Mouse (Mus musculus) heart, embryonic 13.5 days (tissue): Measurements from ENCODE around the gene Tle3. TPM values are rescaled to one million over a fixed set of nuclear protein-coding genes. Genes with fewer than 3 reads are reported as not detected.

Experiments used
- ATAC-seq: fragments of 200-750 bp; cut with Nextera tagmentation; 2 replicates; pipeline ENCODE4 v1.8.0; 2017; ENCODE audit warnings: moderate TSS enrichment; ENCODE audit not compliant: insufficient number of reproducible peaks, low FRiP score, low TSS enrichment; ENCODE audit errors: extremely low read depth
- H3K27ac ChIP-seq: fragments of 300-500 bp; sonication (generic); replicated peaks from 2 replicates; pipeline ENCODE4 v1.5.1; 2015; ENCODE audit warnings: moderate library complexity, mild to moderate bottlenecking, inconsistent platforms
- H3K27me3 ChIP-seq: fragments of 300-500 bp; sonication (generic); replicated peaks from 2 replicates; pipeline ENCODE4 v1.6.1; 2015; ENCODE audit warnings: mild to moderate bottlenecking, inconsistent platforms
- H3K36me3 ChIP-seq: fragments of 300-500 bp; sonication (generic); 2 replicates; pipeline ENCODE4 v1.6.1; 2015; ENCODE audit warnings: mild to moderate bottlenecking, inconsistent platforms
- H3K4me1 ChIP-seq: fragments of 300-500 bp; sonication (generic); 2 replicates; pipeline ENCODE4 v1.6.1; 2015; ENCODE audit warnings: inconsistent platforms
- H3K4me2 ChIP-seq: fragments of 300-500 bp; sonication (generic); 2 replicates; pipeline ENCODE4 v1.6.1; 2015; ENCODE audit warnings: inconsistent platforms, mild to moderate bottlenecking, moderate library complexity
- H3K4me3 ChIP-seq: fragments of 300-500 bp; sonication (generic); 2 replicates; pipeline ENCODE4 v1.5.1; 2015; ENCODE audit warnings: moderate library complexity, mild to moderate bottlenecking, inconsistent platforms
- H3K9ac ChIP-seq: fragments of 300-500 bp; sonication (generic); 2 replicates; pipeline ENCODE4 v1.6.1; 2015; ENCODE audit warnings: inconsistent platforms, mild to moderate bottlenecking, moderate library complexity
- H3K9me3 ChIP-seq: fragments of 300-500 bp; sonication (generic); 2 replicates; pipeline ENCODE4 v1.6.1; 2016; ENCODE audit warnings: inconsistent platforms
- WGBS: fragments of 180-500 bp; shearing (Covaris S2); methylation state at CpG from one replicate; pipeline ENCODE4 v1.1.7; 2015; ENCODE audit warnings: mixed read lengths; 5-methylcytosine and 5-hydroxymethylcytosine counted together
- polyA plus RNA-seq: library from polyadenylated mRNA; unstranded; fragments of >200 nt; fragmentation: Nextera tagmentation; extraction: Ambion mirVana; gene quantifications from 2 replicates; pipeline ENCODE4 v1.2.1, GENCODE M21; 2015

Gene Tle3
- polyA plus RNA-seq, 1 experiment from 2014 or later: 9.1 TPM

DNA sequence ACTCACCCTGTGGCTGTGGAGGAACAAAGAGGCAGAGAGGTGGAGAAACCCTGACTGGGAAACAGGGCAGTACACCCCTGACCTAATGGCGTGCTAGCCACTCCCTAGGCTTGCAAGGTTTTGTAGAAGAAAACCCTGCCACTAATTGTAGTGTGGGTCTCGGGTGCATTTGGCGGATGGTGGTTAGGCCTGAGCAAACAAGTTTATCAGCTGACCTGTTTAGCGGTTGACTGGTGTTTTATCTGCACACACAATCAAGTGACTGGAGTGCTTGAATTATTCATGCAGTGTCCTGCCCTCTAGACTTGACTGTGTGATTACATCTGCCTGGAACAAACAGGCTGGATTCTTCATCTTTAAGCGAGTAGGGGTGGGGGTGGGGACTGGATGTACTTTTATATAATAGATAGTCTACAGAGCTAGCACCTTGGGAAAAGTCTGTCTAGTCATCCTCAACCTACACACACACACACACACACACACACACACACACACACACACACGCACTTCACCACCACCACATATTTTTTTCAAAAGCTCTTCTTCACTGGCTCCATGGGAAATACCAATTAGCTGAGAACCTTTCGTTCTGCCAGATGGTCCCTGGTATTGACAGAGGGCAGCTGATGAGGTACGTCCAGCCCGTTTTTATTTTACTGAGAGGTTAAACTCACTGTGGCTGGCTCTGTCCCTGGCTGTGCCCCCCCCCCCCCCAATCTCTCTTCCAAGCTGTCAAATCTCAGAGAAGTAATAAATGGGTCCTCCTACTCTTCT is 5.7 kb downstream of the Tle3 start:
- peak overlapping the region; percentile 20; the same call in 1 of the 2 replicates for H3K4me2 ChIP-seq
- WGBS: 40% methylated on average over 9 of the region's 9 CpGs
- no peaks in the 10 kb centered on the region for H3K9me3 ChIP-seq
- peaks cover 82% of the 10 kb centered on the region for H3K27me3 ChIP-seq
- ATAC-seq: no peak
- peaks cover 30% of the 10 kb centered on the region for H3K36me3 ChIP-seq
- H3K9ac ChIP-seq: no peak overlapping the region
- peaks cover 97% of the 10 kb centered on the region for H3K4me1 ChIP-seq
- no peak overlapping the region for H3K4me3 ChIP-seq
- no peak overlapping the region for H3K27ac ChIP-seq

DNA sequence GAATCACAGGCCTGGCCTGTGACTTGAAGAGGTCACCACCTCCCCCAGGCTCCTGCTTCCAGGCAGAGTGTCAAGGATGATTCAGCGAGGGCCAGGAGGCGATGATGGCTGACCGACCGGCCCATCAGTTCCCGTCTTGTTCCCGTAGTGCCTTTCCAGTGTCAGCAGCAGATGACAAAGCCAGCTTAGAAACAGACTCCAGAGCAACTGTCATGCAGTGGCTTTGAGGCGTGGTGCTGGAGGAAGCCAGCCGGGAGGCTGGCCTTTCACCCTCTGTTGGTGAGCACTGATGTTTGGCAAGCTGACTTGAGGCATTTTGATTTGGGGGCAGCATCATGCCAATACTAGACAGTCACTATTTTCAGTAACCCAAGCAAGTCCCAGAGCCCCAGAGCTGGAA is 6.3 kb downstream of the Tle3 start:
- Histone ChIP-seq H3K4me2 (peak overlapping the region; percentile 10; the same call in 1 of the 2 replicates), H3K36me3 (peaks cover 30% of the 10 kb centered on the region), H3K9ac (no peak overlapping the region), H3K27ac (no peak overlapping the region), H3K9me3 (no peaks in the 10 kb centered on the region), H3K4me1 (peaks cover 94% of the 10 kb centered on the region), H3K4me3 (no peak overlapping the region), H3K27me3 (peaks cover 87% of the 10 kb centered on the region)
- WGBS: 16% methylated on average over 8 of the region's 8 CpGs
- no peak for ATAC-seq

DNA sequence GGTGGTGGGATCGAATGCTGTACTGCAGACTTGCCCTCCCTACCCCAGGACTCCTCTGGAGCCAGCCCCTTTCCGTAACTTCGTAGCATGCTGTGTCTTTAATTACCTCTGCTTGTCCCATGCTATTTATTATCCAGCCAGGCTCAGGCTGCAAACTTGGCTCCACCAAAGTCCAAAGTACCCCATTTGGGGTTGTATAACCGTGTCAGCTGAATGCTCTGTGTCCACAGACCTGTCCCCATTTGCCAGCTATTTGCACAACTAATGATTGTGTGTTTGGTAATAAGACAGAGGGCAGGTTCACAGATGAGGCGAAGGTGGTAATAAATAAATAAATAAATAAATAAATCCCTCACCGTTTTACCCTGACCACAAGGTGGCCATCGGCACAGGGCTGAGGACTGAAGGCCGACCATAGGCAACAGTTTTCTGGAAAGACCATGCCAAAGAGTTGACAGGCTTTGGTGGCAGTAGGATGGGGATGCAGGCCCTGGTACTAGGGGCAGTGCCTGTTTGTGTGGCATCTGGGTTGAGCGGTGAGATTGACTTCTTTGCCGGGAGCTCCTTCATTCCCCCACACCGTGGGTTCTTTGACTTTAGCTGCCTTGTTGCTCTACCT is 7.0 kb downstream of the Tle3 start:
- no peak overlapping the region for H3K27ac ChIP-seq
- peaks cover 88% of the 10 kb centered on the region for H3K4me1 ChIP-seq
- H3K27me3 ChIP-seq: peaks cover 87% of the 10 kb centered on the region
- WGBS: 69% methylated on average over 11 of the region's 11 CpGs
- H3K36me3 ChIP-seq: peaks cover 34% of the 10 kb centered on the region
- H3K4me3 ChIP-seq: no peak overlapping the region
- no peak overlapping the region for H3K9ac ChIP-seq
- no peak for ATAC-seq
- no peaks in the 10 kb centered on the region for H3K9me3 ChIP-seq
- H3K4me2 ChIP-seq: no peak overlapping the region

DNA sequence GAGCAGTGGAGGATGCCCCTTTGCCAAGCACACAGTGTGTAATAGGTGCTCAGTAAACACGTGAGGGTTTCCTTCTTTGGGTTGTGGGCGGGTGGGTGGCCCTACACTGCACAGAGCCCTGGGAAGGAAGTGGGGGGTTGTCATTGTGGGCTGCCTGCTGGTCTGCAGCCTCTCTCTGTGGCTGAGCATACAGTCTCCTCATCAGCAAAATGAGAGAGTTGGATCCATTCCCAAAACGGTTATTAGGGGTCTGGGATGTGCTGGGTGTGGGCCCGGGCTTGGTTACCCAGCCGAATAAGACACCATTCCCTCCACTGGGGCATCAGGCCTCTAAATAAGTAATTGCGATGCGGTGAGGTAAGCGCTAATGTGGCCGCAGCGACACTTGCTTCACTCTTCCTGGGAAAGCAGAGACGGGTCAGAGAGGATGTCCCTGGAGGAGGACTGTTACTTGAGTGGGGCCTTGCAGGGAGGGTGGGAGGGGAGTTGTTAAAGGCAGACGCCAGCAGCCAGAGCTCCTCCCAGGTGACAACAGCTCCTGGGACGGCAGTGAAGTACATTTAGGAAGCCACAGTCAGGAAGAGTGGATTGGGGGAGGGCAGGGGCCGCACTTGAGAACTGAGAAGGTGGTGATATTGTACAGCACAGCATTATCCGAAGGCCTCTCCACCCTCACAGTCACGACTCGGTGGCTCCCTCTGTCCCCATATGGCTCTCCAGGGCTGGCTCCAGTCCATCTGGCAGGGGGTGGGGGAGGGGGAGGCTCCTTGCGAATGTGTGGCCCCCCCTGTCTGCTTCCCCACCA is 8.3 kb downstream of the Tle3 start:
- ATAC-seq: peak; percentile 65
- no peaks in the 10 kb centered on the region for H3K9me3 ChIP-seq
- H3K4me3 ChIP-seq: no peak overlapping the region
- H3K27me3 ChIP-seq: peaks cover 87% of the 10 kb centered on the region
- H3K36me3 ChIP-seq: peaks cover 34% of the 10 kb centered on the region
- H3K4me1 ChIP-seq: peaks cover 89% of the 10 kb centered on the region
- WGBS: 12% methylated on average over 18 of the region's 18 CpGs
- H3K4me2 ChIP-seq: peak overlapping the region; percentile 50
- H3K9ac ChIP-seq: no peak overlapping the region
- 0 out of 2 replicates have a peak overlapping the region, but pooled peaks have one; percentile 22 for H3K27ac ChIP-seq

DNA sequence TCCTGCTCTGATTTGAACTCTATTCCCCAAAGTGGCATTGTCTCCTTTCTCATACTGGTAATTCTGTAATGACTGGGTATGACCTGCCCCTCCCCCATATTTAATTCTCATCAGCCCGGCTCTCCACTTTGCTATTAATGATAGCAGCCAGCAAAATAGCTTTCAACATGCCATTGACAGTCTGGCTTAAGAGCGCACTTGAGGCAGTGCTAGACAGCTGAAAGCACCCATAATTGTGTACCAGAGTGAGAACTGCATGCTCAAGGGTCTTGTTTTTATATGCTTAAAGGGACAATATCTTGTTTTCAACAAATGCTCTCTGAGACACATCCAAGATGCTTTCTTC is 8.9 kb downstream of the Tle3 start:
- 27% methylated on average over 2 of the region's 2 CpGs for WGBS
- H3K4me1 ChIP-seq: peaks cover 89% of the 10 kb centered on the region
- H3K4me3 ChIP-seq: no peak overlapping the region
- ATAC-seq: peak; percentile 33; the same call in 1 of the 2 replicates
- peaks cover 31% of the 10 kb centered on the region for H3K36me3 ChIP-seq
- H3K27me3 ChIP-seq: peaks cover 87% of the 10 kb centered on the region
- H3K27ac ChIP-seq: 0 out of 2 replicates have a peak overlapping the region, but pooled peaks have one; percentile 9
- no peak overlapping the region for H3K9ac ChIP-seq
- peak overlapping the region; percentile 50 for H3K4me2 ChIP-seq
- H3K9me3 ChIP-seq: no peaks in the 10 kb centered on the region

DNA sequence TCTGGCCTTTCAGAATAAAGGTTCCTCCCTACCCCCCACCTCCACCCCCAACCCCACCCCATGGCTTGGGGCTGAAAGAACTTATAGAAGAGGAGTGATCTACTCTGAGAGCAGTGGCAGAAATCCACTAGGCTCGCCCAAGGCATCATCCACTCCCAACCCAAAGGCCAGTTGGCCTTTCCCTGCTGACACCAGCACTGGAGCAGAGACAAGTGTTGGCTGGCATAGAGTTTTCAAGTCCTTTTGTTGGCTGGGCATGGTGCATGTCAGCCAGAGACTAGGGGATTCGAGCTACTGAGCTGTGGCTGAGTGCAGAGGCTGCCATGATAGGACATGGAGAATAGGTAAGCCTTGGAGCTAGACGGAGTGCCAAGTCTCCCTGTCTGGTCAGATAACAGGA is 9.3 kb downstream of the Tle3 start:
- H3K9me3 ChIP-seq: no peaks in the 10 kb centered on the region
- H3K9ac ChIP-seq: no peak overlapping the region
- H3K4me3 ChIP-seq: no peak overlapping the region
- peaks cover 85% of the 10 kb centered on the region for H3K4me1 ChIP-seq
- ATAC-seq: no peak
- H3K27ac ChIP-seq: no peak overlapping the region
- H3K4me2 ChIP-seq: no peak overlapping the region
- peaks cover 28% of the 10 kb centered on the region for H3K36me3 ChIP-seq
- 61% methylated on average over 3 of the region's 3 CpGs for WGBS
- H3K27me3 ChIP-seq: peaks cover 87% of the 10 kb centered on the region

DNA sequence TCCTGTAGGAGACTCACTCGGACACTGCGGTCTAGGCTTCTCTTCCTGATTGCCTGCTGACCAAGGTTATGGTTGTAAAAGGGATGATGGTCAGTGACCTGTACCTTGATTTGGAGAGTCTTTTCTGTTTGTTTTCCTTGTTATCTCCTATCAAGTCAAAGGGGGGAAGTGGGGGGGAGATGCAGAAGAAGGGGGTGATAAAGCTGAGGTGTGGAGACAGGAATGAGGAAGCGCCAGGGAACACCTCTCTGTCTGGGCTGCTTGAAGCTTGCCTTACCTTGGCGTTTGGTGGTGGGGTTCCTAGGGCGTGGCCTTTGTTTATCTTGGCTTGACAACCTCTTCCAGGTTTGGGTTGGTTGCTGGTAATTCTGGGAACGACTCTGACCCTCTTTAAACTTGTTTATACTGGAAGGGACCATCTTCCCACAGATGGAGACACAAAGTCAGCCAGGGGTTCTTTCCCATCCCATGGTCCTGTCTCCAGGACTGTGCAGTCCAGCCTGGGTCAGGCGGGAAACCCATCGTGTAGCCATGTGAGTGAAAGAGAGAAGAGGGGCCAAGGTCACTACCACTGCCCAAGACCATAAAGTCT is 10.5 kb downstream of the Tle3 start:
- no peak overlapping the region for H3K4me3 ChIP-seq
- no peak overlapping the region for H3K27ac ChIP-seq
- peaks cover 87% of the 10 kb centered on the region for H3K27me3 ChIP-seq
- H3K4me2 ChIP-seq: no peak overlapping the region
- 61% methylated on average over 8 of the region's 8 CpGs for WGBS
- peaks cover 31% of the 10 kb centered on the region for H3K36me3 ChIP-seq
- ATAC-seq: no peak
- H3K9ac ChIP-seq: no peak overlapping the region
- peaks cover 73% of the 10 kb centered on the region for H3K4me1 ChIP-seq
- no peaks in the 10 kb centered on the region for H3K9me3 ChIP-seq

DNA sequence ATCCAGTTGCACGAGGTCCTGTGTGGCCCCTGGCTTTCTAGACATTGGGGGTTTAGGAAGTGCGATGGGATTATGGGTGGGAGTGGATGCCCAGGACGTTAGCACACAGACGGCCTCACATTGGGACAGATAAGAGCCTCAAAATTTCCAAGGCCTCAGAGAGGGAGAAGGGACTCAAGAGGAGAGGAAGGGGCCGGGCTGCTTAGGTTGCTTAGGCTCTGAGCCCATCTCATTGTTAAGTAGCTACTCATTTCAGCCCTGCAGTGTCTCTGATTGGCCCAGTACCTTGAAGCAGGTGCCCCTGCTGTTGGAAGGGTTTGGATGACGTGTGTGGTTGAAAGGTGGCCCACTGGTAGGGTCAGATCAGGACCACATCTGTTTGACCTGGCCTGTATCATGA is 11.9 kb downstream of the Tle3 start:
- Histone ChIP-seq H3K27me3 (peaks cover 87% of the 10 kb centered on the region), H3K27ac (no peak overlapping the region), H3K4me1 (peaks cover 68% of the 10 kb centered on the region), H3K9me3 (no peaks in the 10 kb centered on the region), H3K4me2 (no peak overlapping the region), H3K4me3 (no peak overlapping the region), H3K36me3 (peaks cover 33% of the 10 kb centered on the region), H3K9ac (no peak overlapping the region)
- no peak for ATAC-seq
- 44% methylated on average over 6 of the region's 6 CpGs for WGBS

DNA sequence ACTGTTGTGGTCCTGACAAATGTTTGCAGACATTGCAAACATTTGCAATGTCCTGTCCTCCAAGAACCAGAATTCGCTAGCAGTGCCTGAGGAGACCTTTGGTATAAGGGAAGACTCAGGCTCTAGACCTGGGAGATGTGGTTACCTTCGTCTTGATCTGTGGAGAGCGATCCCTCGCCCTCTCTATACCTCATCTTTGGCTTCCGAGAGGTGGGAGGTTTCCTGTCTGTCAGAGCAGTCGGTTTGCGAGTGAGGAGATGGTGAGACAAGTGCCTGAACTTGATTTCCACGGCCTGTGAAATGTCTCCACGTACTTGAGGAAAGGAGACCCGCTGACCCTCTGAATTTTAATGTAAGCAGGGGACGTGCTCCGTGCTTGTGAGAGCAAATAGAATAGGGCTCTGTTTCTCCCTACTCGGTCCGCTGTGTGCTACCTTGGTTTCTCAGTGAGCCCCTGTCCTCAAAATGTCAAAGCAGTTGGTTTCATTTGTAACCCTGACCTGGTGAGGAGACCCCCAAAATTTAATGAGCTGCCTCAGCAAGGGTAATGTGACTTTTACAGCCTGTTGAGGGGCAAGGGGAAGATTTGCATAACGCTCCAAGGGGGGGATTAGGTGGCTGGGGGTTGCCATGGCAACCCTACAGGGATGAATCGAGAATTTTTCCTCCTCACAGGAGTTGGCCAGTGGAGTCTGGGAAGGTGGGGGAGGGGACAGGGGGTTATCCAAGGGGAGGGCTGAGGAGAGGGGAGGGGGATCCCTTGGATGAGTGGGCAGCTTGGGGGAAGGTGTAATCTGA is 12.7 kb downstream of the Tle3 start:
- Histone ChIP-seq H3K4me3 (no peak overlapping the region), H3K4me1 (peaks cover 68% of the 10 kb centered on the region), H3K27ac (no peak overlapping the region), H3K9me3 (no peaks in the 10 kb centered on the region), H3K27me3 (peaks cover 87% of the 10 kb centered on the region), H3K36me3 (peaks cover 32% of the 10 kb centered on the region), H3K4me2 (no peak overlapping the region), H3K9ac (no peak overlapping the region)
- WGBS: 34% methylated on average over 16 of the region's 16 CpGs
- no peak for ATAC-seq

DNA sequence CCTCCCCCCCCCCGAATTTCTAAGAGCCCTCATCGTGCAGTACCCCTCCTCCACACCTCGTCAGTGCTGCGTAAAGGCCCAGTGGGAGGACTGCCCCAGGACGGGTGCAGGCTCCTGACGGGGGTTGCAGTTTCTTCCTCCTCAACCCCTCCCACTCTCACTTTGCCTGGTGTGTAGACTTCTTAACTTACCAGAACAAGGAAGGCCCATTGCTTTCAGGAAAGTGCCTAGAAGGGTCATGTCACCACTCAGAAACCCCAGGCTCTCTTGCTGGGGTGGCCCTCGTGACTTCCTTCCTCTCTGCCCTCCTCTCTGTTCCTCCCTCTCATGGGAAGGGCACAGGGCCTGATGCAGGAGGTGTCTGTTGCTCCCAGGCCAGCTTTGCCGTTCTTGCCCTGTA is 13.6 kb downstream of the Tle3 start:
- Histone ChIP-seq H3K36me3 (peaks cover 40% of the 10 kb centered on the region), H3K27me3 (peaks cover 94% of the 10 kb centered on the region)
- ATAC-seq: no peak

More for the DNA sequence above, 13.6 kb downstream of the Tle3 start:
- Histone ChIP-seq H3K9me3 (no peaks in the 10 kb centered on the region), H3K4me2 (no peak overlapping the region), H3K4me3 (no peak overlapping the region), H3K4me1 (peaks cover 63% of the 10 kb centered on the region), H3K27ac (no peak overlapping the region), H3K9ac (no peak overlapping the region)
- WGBS: 40% methylated on average over 8 of the region's 8 CpGs
